Mouse (Mus musculus) MEL (cell line): Measurements from ENCODE around the gene Gm20388. TPM values are rescaled to one million over a fixed set of nuclear protein-coding genes. Genes with fewer than 3 reads are reported as not detected.

Experiments used
- DNase-seq: peaks from one replicate; pipeline ENCODE4 v3.0.0; 2011; ENCODE audit warnings: low read depth, low spot score
- H3K27ac ChIP-seq: 2 replicates; pipeline ENCODE4 v1.5.1; 2012; ENCODE audit warnings: low read depth, mild to moderate bottlenecking, control low read depth, low read length, moderate library complexity; ENCODE audit not compliant: control insufficient read depth
- H3K27me3 ChIP-seq, 2 experiments: fragments of 150-350 bp in 1 of 2; sonication (generic) in 1 of 2; 2 replicates each; pipeline ENCODE4 v1.6.1; 2012; ENCODE audit warnings: low read length in 2 of 2, mild to moderate bottlenecking in 2 of 2, improper control_type of control experiment in 1 of 2, moderate library complexity in 1 of 2; ENCODE audit not compliant: insufficient read depth in 2 of 2, control insufficient read depth in 1 of 2
- H3K36me3 ChIP-seq, 2 experiments: 2 replicates each; pipeline ENCODE4 v1.6.1; 2012 to 2014; ENCODE audit warnings: low read length in 2 of 2, improper control_type of control experiment in 1 of 2, inconsistent platforms in 1 of 2, mild to moderate bottlenecking in 1 of 2; ENCODE audit not compliant: insufficient read depth in 2 of 2, control insufficient read depth in 1 of 2
- H3K4me1 ChIP-seq, 2 experiments: fragments of 150-350 bp in 1 of 2; sonication (generic) in 1 of 2; 2 replicates each; pipeline ENCODE4 v1.6.1; 2012; ENCODE audit warnings: low read length in 2 of 2, improper control_type of control experiment in 1 of 2, mild to moderate bottlenecking in 1 of 2; ENCODE audit not compliant: insufficient read depth in 2 of 2, control insufficient read depth in 1 of 2
- H3K4me3 ChIP-seq, 2 experiments: fragments of 150-350 bp in 1 of 2; sonication (generic) in 1 of 2; 2 replicates each; pipeline ENCODE4 v1.5.1; 2012; ENCODE audit warnings: low read depth in 2 of 2, low read length in 2 of 2, mild to moderate bottlenecking in 2 of 2, moderate library complexity in 2 of 2, control low read depth in 1 of 2, improper control_type of control experiment in 1 of 2; ENCODE audit not compliant: control insufficient read depth in 1 of 2, insufficient read depth in 1 of 2
- H3K79me2 ChIP-seq: 2 replicates; pipeline ENCODE4 v1.6.1; 2012; ENCODE audit warnings: mild to moderate bottlenecking, low read length, moderate library complexity; ENCODE audit not compliant: control insufficient read depth, poor library complexity, insufficient read depth
- H3K9ac ChIP-seq: 2 replicates; pipeline ENCODE4 v1.6.1; 2012; ENCODE audit warnings: low read depth, mild to moderate bottlenecking, control low read depth, low read length, moderate library complexity; ENCODE audit not compliant: control insufficient read depth, poor library complexity, severe bottlenecking
- H3K9me3 ChIP-seq: fragments of 150-350 bp; sonication (generic); replicated peaks from 2 replicates; pipeline ENCODE4 v1.6.1; 2012; ENCODE audit warnings: mild to moderate bottlenecking, low read length, improper control_type of control experiment, moderate library complexity; ENCODE audit not compliant: insufficient read depth
- CHD1 ChIP-seq: IDR thresholded peaks from 2 replicates; pipeline ENCODE4 v1.6.1; 2012; ENCODE audit warnings: low read depth, mild to moderate bottlenecking, inconsistent platforms, low read length, improper control_type of control experiment
- ELF1 ChIP-seq: IDR thresholded peaks from 2 replicates; pipeline ENCODE4 v1.6.1; 2014; ENCODE audit warnings: low read depth, mild to moderate bottlenecking, inconsistent platforms, low read length, improper control_type of control experiment, moderate library complexity
- EP300 ChIP-seq, 2 experiments: IDR thresholded peaks; 2 replicates each; pipeline ENCODE4 v1.6.1; 2011; ENCODE audit warnings: improper control_type of control experiment in 2 of 2, low read length in 2 of 2, low read depth in 1 of 2, mild to moderate bottlenecking in 1 of 2
- ETS1 ChIP-seq: IDR thresholded peaks from 2 replicates; pipeline ENCODE4 v1.6.1; 2012; ENCODE audit warnings: low read depth, mild to moderate bottlenecking, inconsistent platforms, low read length, improper control_type of control experiment, moderate library complexity
- GABPA ChIP-seq: IDR thresholded peaks from 2 replicates; pipeline ENCODE4 v1.6.1; 2012; ENCODE audit warnings: low read depth, mild to moderate bottlenecking, inconsistent platforms, low read length, improper control_type of control experiment, moderate library complexity
- GATA1 ChIP-seq: IDR thresholded peaks from 2 replicates; pipeline ENCODE4 v1.6.1; 2011; ENCODE audit warnings: low read depth, low read length, improper control_type of control experiment
- JUND ChIP-seq: IDR thresholded peaks from 2 replicates; pipeline ENCODE4 v1.6.1; 2011; ENCODE audit warnings: low read depth, mild to moderate bottlenecking, improper control_type of control experiment, low read length
- MAFK ChIP-seq: IDR thresholded peaks from 2 replicates; pipeline ENCODE4 v1.6.1; 2011; ENCODE audit warnings: low read depth, mild to moderate bottlenecking, low read length, improper control_type of control experiment, borderline replicate concordance
- MAX ChIP-seq: IDR thresholded peaks from 2 replicates; pipeline ENCODE4 v1.6.1; 2011; ENCODE audit warnings: low read length, improper control_type of control experiment
- MAZ ChIP-seq: IDR thresholded peaks from 2 replicates; pipeline ENCODE4 v1.6.1; 2012; ENCODE audit warnings: low read depth, mild to moderate bottlenecking, inconsistent platforms, low read length, improper control_type of control experiment
- MEF2A ChIP-seq: IDR thresholded peaks from 2 replicates; pipeline ENCODE4 v1.6.1; 2014; ENCODE audit warnings: low read depth, mild to moderate bottlenecking, inconsistent platforms, low read length, improper control_type of control experiment; ENCODE audit not compliant: poor library complexity, insufficient replicate concordance, severe bottlenecking; ENCODE audit errors: extremely low read depth
- MYB ChIP-seq: IDR thresholded peaks from 2 replicates; pipeline ENCODE4 v1.6.1; 2011; ENCODE audit warnings: mild to moderate bottlenecking, low read depth, low read length, improper control_type of control experiment
- MYC ChIP-seq: IDR thresholded peaks from 2 replicates; pipeline ENCODE4 v1.6.1; 2011; ENCODE audit warnings: low read depth, mild to moderate bottlenecking, low read length, improper control_type of control experiment, moderate library complexity
- NELFE ChIP-seq: IDR thresholded peaks from 2 replicates; pipeline ENCODE4 v1.6.1; 2011; ENCODE audit warnings: low read depth, low read length, improper control_type of control experiment
- NRF1 ChIP-seq: IDR thresholded peaks from 2 replicates; pipeline ENCODE4 v1.6.1; 2014; ENCODE audit warnings: low read depth, mild to moderate bottlenecking, inconsistent platforms, low read length, improper control_type of control experiment, moderate library complexity; ENCODE audit not compliant: poor library complexity, insufficient read depth, severe bottlenecking
- POLR2A ChIP-seq, 2 experiments: IDR thresholded peaks; 2 replicates each; pipeline ENCODE4 v1.6.1; 2011 to 2012; ENCODE audit warnings: low read length in 2 of 2, mild to moderate bottlenecking in 2 of 2, control low read depth in 1 of 2, improper control_type of control experiment in 1 of 2, low read depth in 1 of 2, moderate library complexity in 1 of 2; ENCODE audit not compliant: control insufficient read depth in 1 of 2, insufficient read depth in 1 of 2, poor library complexity in 1 of 2
- POLR2AphosphoS2 ChIP-seq: IDR thresholded peaks from 2 replicates; pipeline ENCODE4 v1.6.1; 2011; ENCODE audit warnings: low read length, improper control_type of control experiment
- RAD21 ChIP-seq: IDR thresholded peaks from 2 replicates; pipeline ENCODE4 v1.6.1; 2011; ENCODE audit warnings: mild to moderate bottlenecking, low read depth, low read length, improper control_type of control experiment
- RCOR1 ChIP-seq: IDR thresholded peaks from 2 replicates; pipeline ENCODE4 v1.6.1; 2012; ENCODE audit warnings: low read depth, mild to moderate bottlenecking, inconsistent platforms, low read length, improper control_type of control experiment
- SMC3 ChIP-seq: IDR thresholded peaks from 2 replicates; pipeline ENCODE4 v1.6.1; 2011; ENCODE audit warnings: low read depth, low read length, improper control_type of control experiment
- TAL1 ChIP-seq: IDR thresholded peaks from 2 replicates; pipeline ENCODE4 v1.6.1; 2012; ENCODE audit warnings: mild to moderate bottlenecking, inconsistent platforms, low read length, moderate library complexity, mixed read lengths
- TCF12 ChIP-seq: IDR thresholded peaks from 2 replicates; pipeline ENCODE4 v1.6.1; 2014; ENCODE audit warnings: low read depth, mild to moderate bottlenecking, inconsistent platforms, low read length, improper control_type of control experiment, moderate library complexity
- UBTF ChIP-seq: IDR thresholded peaks from 2 replicates; pipeline ENCODE4 v1.6.1; 2012; ENCODE audit warnings: low read depth, mild to moderate bottlenecking, inconsistent platforms, low read length, improper control_type of control experiment, moderate library complexity, borderline replicate concordance; ENCODE audit not compliant: insufficient read depth
- polyA plus RNA-seq, 2 experiments: library from polyadenylated mRNA; stranded (reverse) in 1 of 2; unstranded in 1 of 2; fragments of >175 nt in 1 of 2; fragments of >200 nt in 1 of 2; gene quantifications; 2 replicates each; pipeline versions ENCODE4 v1.2.1 to v1.2.4; 2012; ENCODE audit warnings: low replicate concordance in 2 of 2, low read depth in 1 of 2; ENCODE audit not compliant: insufficient read length in 2 of 2, insufficient read depth in 1 of 2, missing spikeins in 1 of 2
- total RNA-seq: library from RNA; depleted of rRNA; stranded (reverse); fragments of 300-350 nt; gene quantifications from 2 replicates; pipeline ENCODE4 v1.2.3, GENCODE M21; 2012

Gm20388 gene
- total and polyA plus RNA-seq, 3 experiments = 11.1 to 17.8 TPM; not detected in 1

DNA sequence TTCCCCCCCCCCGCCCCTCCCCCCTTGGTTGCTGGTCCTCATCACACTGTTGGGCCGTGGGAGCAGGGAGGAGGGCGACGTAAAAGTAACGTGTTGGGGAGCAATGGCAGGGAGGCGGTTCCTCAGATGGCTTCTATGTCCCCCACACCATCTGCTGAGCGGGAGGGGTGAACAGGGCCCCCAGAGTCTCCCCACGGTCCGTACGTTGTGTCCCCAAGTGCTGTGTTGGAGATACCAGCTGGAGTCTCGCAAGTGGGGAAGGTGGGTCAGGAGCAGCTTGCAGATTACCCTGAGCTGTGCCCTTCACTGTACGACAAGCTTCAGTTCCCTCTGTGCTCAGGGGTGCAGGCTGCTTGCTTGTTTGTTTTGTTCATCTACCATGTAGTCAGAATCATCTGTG lies 1813.2 kb downstream of the Gm20388 start:
- Histone ChIP-seq H3K79me2 (no peaks in the 10 kb centered on the region), H3K9me3 (no peaks in the 10 kb centered on the region), H3K27me3 (no peaks in the 10 kb centered on the region), H3K4me1 (no peaks in the 10 kb centered on the region), H3K4me3 (no peak overlapping the region), H3K36me3 (no peaks in the 10 kb centered on the region), H3K27ac (no peak overlapping the region), H3K9ac (no peak overlapping the region)
- DNase-seq = no peak
- TF ChIP-seq GABPA (no peak), POLR2A (IDR thresholded peaks at IDR 0.05; ENCODE audit: control insufficient read depth in 1 of 2, insufficient read depth in 1 of 2, low read depth in 1 of 2, low read length in 2 of 2, poor library complexity in 1 of 2) (no peak), TCF12 (no peak), MEF2A (no peak), JUND (no peak), MYC (no peak), UBTF (no peak), GATA1 (no peak), EP300 (IDR thresholded peaks at IDR 0.05; ENCODE audit: low read depth in 1 of 2, low read length in 2 of 2) (no peak), RCOR1 (no peak), ETS1 (no peak), SMC3 (no peak), MAX (no peak)

DNA sequence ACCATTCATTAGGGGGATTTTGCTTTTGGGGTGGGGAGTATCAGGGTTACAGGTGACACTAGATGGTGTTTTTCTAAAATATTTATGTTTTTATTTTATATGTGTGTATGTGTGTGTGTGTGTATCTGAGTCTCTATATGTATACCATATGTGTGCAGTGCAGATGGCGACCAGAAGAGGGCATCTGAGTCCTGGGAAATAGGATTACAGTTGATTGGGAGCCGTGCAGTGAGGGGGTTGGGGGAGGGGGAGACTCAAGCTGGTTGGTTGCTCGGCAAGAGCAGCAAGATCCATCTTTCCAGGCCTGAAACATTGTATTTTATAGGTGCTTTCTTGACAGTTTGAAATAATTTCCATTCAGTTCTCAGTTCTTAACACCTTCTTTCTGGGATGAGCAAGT lies 1816.5 kb downstream of the Gm20388 start:
- H3K27ac ChIP-seq = no peak overlapping the region
- H3K4me3 ChIP-seq = no peak overlapping the region
- no peaks in the 10 kb centered on the region for H3K4me1 ChIP-seq
- H3K36me3 ChIP-seq = no peaks in the 10 kb centered on the region
- no peaks in the 10 kb centered on the region for H3K9me3 ChIP-seq
- no peak overlapping the region for H3K9ac ChIP-seq
- TF ChIP-seq MAFK = no peak
- no peak for TF ChIP-seq TAL1
- TF ChIP-seq POLR2AphosphoS2 = no peak
- TF ChIP-seq CHD1 = no peak
- H3K27me3 ChIP-seq = no peaks in the 10 kb centered on the region
- DNase-seq = no peak
- no peaks in the 10 kb centered on the region for H3K79me2 ChIP-seq

DNA sequence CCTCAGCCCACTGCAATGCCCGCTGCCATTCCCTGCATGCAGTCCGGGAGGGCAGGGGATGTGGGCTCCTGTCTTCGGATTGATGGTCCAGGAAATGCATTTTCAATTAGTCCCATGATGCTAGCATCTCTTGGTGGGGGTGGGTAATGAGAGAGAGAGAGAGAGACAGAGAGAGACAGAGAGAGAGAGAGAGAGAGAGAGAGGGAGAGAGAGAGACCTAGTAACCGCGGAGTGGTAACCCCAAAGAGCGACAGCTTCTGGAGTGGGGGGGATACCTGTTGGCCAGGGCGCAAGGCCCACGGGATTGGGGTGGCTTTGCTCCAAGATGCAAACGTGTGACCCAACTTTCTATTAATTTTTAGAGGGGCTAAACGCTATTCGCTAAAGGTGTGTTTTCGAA lies 1818.7 kb downstream of the Gm20388 start, which contains the start of gene Jph3:
Jph3 (plus strand) TSS at position 301 of the 400 bp plus-strand sequence.
- DNase-seq = no peak
- Histone ChIP-seq H3K4me1 (no peaks in the 10 kb centered on the region), H3K9me3 (no peaks in the 10 kb centered on the region), H3K4me3 (no peak within 1 kb of the TSS), H3K36me3 (no peaks in the 10 kb centered on the region), H3K9ac (no peak within 1 kb of the TSS), H3K27ac (no peak within 1 kb of the TSS), H3K27me3 (no peaks in the 10 kb centered on the region), H3K79me2 (no peaks in the 10 kb centered on the region)
- TF ChIP-seq POLR2AphosphoS2 (no peak), JUND (no peak), POLR2A (IDR thresholded peaks at IDR 0.05; ENCODE audit: control insufficient read depth in 1 of 2, insufficient read depth in 1 of 2, low read depth in 1 of 2, low read length in 2 of 2, poor library complexity in 1 of 2) (no peak), RAD21 (no peak), TAL1 (no peak), MYB (no peak), ELF1 (no peak), NELFE (no peak), UBTF (no peak), MAZ (no peak), NRF1 (no peak)
